Mouse (Mus musculus) limb, embryonic 13.5 days (tissue): ENCODE data around the gene Nos1. TPM values are rescaled to one million over a fixed set of nuclear protein-coding genes. Genes with fewer than 3 reads are reported as not detected.
A peak's percentile ranks its signal among the peaks of the same experiment; 100 is the strongest.

Source experiments
- ATAC-seq: fragments of 200-750 bp; cut with Nextera tagmentation; 2 replicates; pipeline ENCODE4 v1.8.0; 2017; ENCODE audit warnings: low read depth, moderate number of reproducible peaks, moderate TSS enrichment; ENCODE audit not compliant: low FRiP score
- H3K27ac ChIP-seq: fragments of 300-500 bp; sonication (generic); 2 replicates; pipeline ENCODE4 v1.5.1; 2015; ENCODE audit warnings: inconsistent platforms, mild to moderate bottlenecking, moderate library complexity
- H3K27me3 ChIP-seq: fragments of 300-500 bp; sonication (generic); 2 replicates; pipeline ENCODE4 v1.6.1; 2015; ENCODE audit warnings: mild to moderate bottlenecking, inconsistent platforms
- H3K36me3 ChIP-seq: fragments of 300-500 bp; sonication (generic); 2 replicates; pipeline ENCODE4 v1.6.1; 2015; ENCODE audit warnings: inconsistent platforms, mild to moderate bottlenecking, moderate library complexity
- H3K4me1 ChIP-seq: fragments of 300-500 bp; sonication (generic); 2 replicates; pipeline ENCODE4 v1.6.1; 2015; ENCODE audit warnings: inconsistent platforms
- H3K4me2 ChIP-seq: fragments of 300-500 bp; sonication (generic); replicated peaks from 2 replicates; pipeline ENCODE4 v1.6.1; 2015; ENCODE audit warnings: inconsistent platforms, mild to moderate bottlenecking, moderate library complexity
- H3K4me3 ChIP-seq: fragments of 300-500 bp; sonication (generic); 2 replicates; pipeline ENCODE4 v1.5.1; 2015; ENCODE audit warnings: moderate library complexity, mild to moderate bottlenecking, inconsistent platforms
- H3K9ac ChIP-seq: fragments of 300-500 bp; sonication (generic); 2 replicates; pipeline ENCODE4 v1.6.1; 2015; ENCODE audit warnings: mild to moderate bottlenecking, inconsistent platforms
- H3K9me3 ChIP-seq: fragments of 300-500 bp; sonication (generic); 2 replicates; pipeline ENCODE4 v1.6.1; 2016; ENCODE audit warnings: inconsistent platforms
- WGBS: fragments of 180-500 bp; shearing (Covaris S2); methylation state at CpG from one replicate; pipeline ENCODE4 v1.1.7; 2015; 5-methylcytosine and 5-hydroxymethylcytosine counted together
- polyA plus RNA-seq: library from polyadenylated mRNA; unstranded; fragments of >200 nt; fragmentation: Nextera tagmentation; extraction: Ambion mirVana; gene quantifications from 2 replicates; pipeline ENCODE4 v1.2.1, GENCODE M21; 2015

Gene Nos1
- polyA plus RNA-seq: 0.18 and 0.28 TPM in 2 replicates

- no peak within 1 kb of the TSS; the same call in 1 of the 2 replicates for H3K27ac ChIP-seq
- H3K4me3 ChIP-seq: no peak within 1 kb of the TSS
- ATAC-seq: peak; percentile 49; the same call in 1 of the 2 replicates
Measured at GRCm38 (mm10) chr5:117780681-117781080, at the start of gene Nos1. Nos1 (plus strand) TSS chr5:117781032.

GRCm38 (mm10) chr5:117731311-117731710 lies 49.5 kb upstream of the Nos1 start:
- no peak overlapping the region for H3K4me3 ChIP-seq
- ATAC-seq: no peak
- no peaks in the 10 kb centered on the region for H3K36me3 ChIP-seq
- no peak overlapping the region for H3K4me2 ChIP-seq
- no peaks in the 10 kb centered on the region for H3K9me3 ChIP-seq
- H3K27ac ChIP-seq: no peak overlapping the region
- H3K4me1 ChIP-seq: 0 out of 2 replicates have a peak, but pooled peaks cover 5% of the 10 kb centered on the region
- WGBS: 77% methylated on average over 6 of the region's 6 CpGs
- H3K27me3 ChIP-seq: no peaks in the 10 kb centered on the region
- no peak overlapping the region for H3K9ac ChIP-seq

More at GRCm38 (mm10) chr5:117780681-117781080, at the start of gene Nos1:
- Histone ChIP-seq H3K27me3 (no peaks in the 10 kb centered on the region), H3K4me1 (peaks cover 20% of the 10 kb centered on the region), H3K9me3 (no peaks in the 10 kb centered on the region), H3K9ac (peak within 1 kb of the TSS; percentile 48; the same call in 1 of the 2 replicates), H3K36me3 (no peaks in the 10 kb centered on the region), H3K4me2 (peak within 1 kb of the TSS; percentile 38; the same call in 1 of the 2 replicates)
- 7% methylated on average over 10 of the region's 10 CpGs for WGBS

GRCm38 (mm10) chr5:117744654-117745178 lies 36.1 kb upstream of the Nos1 start:
- H3K27me3 ChIP-seq: 0 out of 2 replicates have a peak, but pooled peaks cover 2% of the 10 kb centered on the region
- ATAC-seq: no peak
- 77% methylated on average over 11 of the region's 11 CpGs for WGBS
- H3K4me1 ChIP-seq: 0 out of 2 replicates have a peak, but pooled peaks cover 6% of the 10 kb centered on the region
- H3K9me3 ChIP-seq: no peaks in the 10 kb centered on the region
- H3K4me3 ChIP-seq: no peak overlapping the region
- no peak overlapping the region for H3K4me2 ChIP-seq
- no peak overlapping the region for H3K27ac ChIP-seq
- no peaks in the 10 kb centered on the region for H3K36me3 ChIP-seq
- H3K9ac ChIP-seq: no peak overlapping the region

- Histone ChIP-seq H3K9ac (no peak overlapping the region), H3K27ac (no peak overlapping the region), H3K4me1 (0 out of 2 replicates have a peak, but pooled peaks cover 10% of the 10 kb centered on the region), H3K4me2 (no peak overlapping the region), H3K27me3 (no peaks in the 10 kb centered on the region), H3K4me3 (no peak overlapping the region), H3K36me3 (no peaks in the 10 kb centered on the region), H3K9me3 (no peaks in the 10 kb centered on the region)
- ATAC-seq: no peak
- 14% methylated on average over 5 of the region's 5 CpGs for WGBS
Measured at GRCm38 (mm10) chr5:117749353-117749752, 31.5 kb upstream of the Nos1 start.

- no peaks in the 10 kb centered on the region for H3K9me3 ChIP-seq
- H3K27ac ChIP-seq: no peak overlapping the region
- H3K27me3 ChIP-seq: no peaks in the 10 kb centered on the region
- no peak overlapping the region for H3K4me3 ChIP-seq
- WGBS: 39% methylated on average over 12 of the region's 12 CpGs
- H3K4me2 ChIP-seq: no peak overlapping the region
- H3K4me1 ChIP-seq: no peaks in the 10 kb centered on the region
- H3K9ac ChIP-seq: no peak overlapping the region
- no peaks in the 10 kb centered on the region for H3K36me3 ChIP-seq
- ATAC-seq: no peak
Measured at GRCm38 (mm10) chr5:117757696-117758482, 22.9 kb upstream of the Nos1 start.

- H3K4me2 ChIP-seq: no peak overlapping the region
- no peaks in the 10 kb centered on the region for H3K9me3 ChIP-seq
- WGBS: 71% methylated on average over 9 of the region's 9 CpGs
- no peaks in the 10 kb centered on the region for H3K4me1 ChIP-seq
- no peaks in the 10 kb centered on the region for H3K27me3 ChIP-seq
- no peaks in the 10 kb centered on the region for H3K36me3 ChIP-seq
- no peak for ATAC-seq
- no peak overlapping the region for H3K9ac ChIP-seq
- H3K27ac ChIP-seq: no peak overlapping the region
- H3K4me3 ChIP-seq: no peak overlapping the region
Measured at GRCm38 (mm10) chr5:117761181-117761832, 19.5 kb upstream of the Nos1 start.

GRCm38 (mm10) chr5:117764496-117764895 lies 16.3 kb upstream of the Nos1 start:
- no peak overlapping the region for H3K9ac ChIP-seq
- no peak overlapping the region for H3K4me3 ChIP-seq
- no peaks in the 10 kb centered on the region for H3K4me1 ChIP-seq
- no peaks in the 10 kb centered on the region for H3K9me3 ChIP-seq
- WGBS: 81% methylated on average over 9 of the region's 9 CpGs
- no peak for ATAC-seq
- no peaks in the 10 kb centered on the region for H3K36me3 ChIP-seq
- H3K27me3 ChIP-seq: no peaks in the 10 kb centered on the region
- no peak overlapping the region for H3K4me2 ChIP-seq
- H3K27ac ChIP-seq: no peak overlapping the region

GRCm38 (mm10) chr5:117779175-117779574 lies 1.7 kb upstream of the Nos1 start:
- no peak overlapping the region for H3K4me2 ChIP-seq

GRCm38 (mm10) chr5:117781178-117781577 lies 346 bp downstream of the Nos1 start:
- peak; percentile 2; the same call in 1 of the 2 replicates for ATAC-seq
- Histone ChIP-seq H3K27me3 (no peaks in the 10 kb centered on the region), H3K36me3 (no peaks in the 10 kb centered on the region), H3K27ac (no peak overlapping the region; the same call in 1 of the 2 replicates), H3K9ac (peak overlapping the region; percentile 48; the same call in 1 of the 2 replicates), H3K4me1 (peaks cover 20% of the 10 kb centered on the region), H3K4me3 (no peak overlapping the region), H3K9me3 (no peaks in the 10 kb centered on the region), H3K4me2 (peak overlapping the region; percentile 38; the same call in 1 of the 2 replicates)
- WGBS: 48% methylated on average over 6 of the region's 6 CpGs

More at GRCm38 (mm10) chr5:117779175-117779574, 1.7 kb upstream of the Nos1 start:
- Histone ChIP-seq H3K27me3 (no peaks in the 10 kb centered on the region), H3K36me3 (no peaks in the 10 kb centered on the region), H3K9ac (no peak overlapping the region), H3K4me3 (no peak overlapping the region), H3K9me3 (no peaks in the 10 kb centered on the region), H3K27ac (no peak overlapping the region), H3K4me1 (peaks cover 20% of the 10 kb centered on the region)
- 55% methylated on average over 11 of the region's 11 CpGs for WGBS
- ATAC-seq: 0 out of 2 replicates have a peak, but pooled peaks have one; percentile 25

- WGBS: 64% methylated on average over 6 of the region's 6 CpGs
- no peak overlapping the region for H3K4me2 ChIP-seq
- no peak overlapping the region for H3K27ac ChIP-seq
- ATAC-seq: no peak
- no peaks in the 10 kb centered on the region for H3K9me3 ChIP-seq
- no peak overlapping the region for H3K9ac ChIP-seq
- no peak overlapping the region for H3K4me3 ChIP-seq
- peaks cover 3% of the 10 kb centered on the region; the same call in 1 of the 2 replicates for H3K4me1 ChIP-seq
- no peaks in the 10 kb centered on the region for H3K36me3 ChIP-seq
- no peaks in the 10 kb centered on the region for H3K27me3 ChIP-seq
Measured at GRCm38 (mm10) chr5:117790071-117790470, 9.2 kb downstream of the Nos1 start.

- Histone ChIP-seq H3K36me3 (no peaks in the 10 kb centered on the region), H3K4me3 (no peak overlapping the region), H3K9ac (no peak overlapping the region), H3K9me3 (no peaks in the 10 kb centered on the region), H3K4me2 (no peak overlapping the region), H3K4me1 (peaks cover 4% of the 10 kb centered on the region; the same call in 1 of the 2 replicates), H3K27ac (no peak overlapping the region), H3K27me3 (no peaks in the 10 kb centered on the region)
- 90% methylated on average over 14 of the region's 14 CpGs for WGBS
- no peak for ATAC-seq
Measured at GRCm38 (mm10) chr5:117791875-117792274, 11.0 kb downstream of the Nos1 start.

- Histone ChIP-seq H3K9ac (no peak overlapping the region), H3K27me3 (no peaks in the 10 kb centered on the region), H3K36me3 (no peaks in the 10 kb centered on the region), H3K4me3 (no peak overlapping the region), H3K9me3 (no peaks in the 10 kb centered on the region), H3K4me2 (no peak overlapping the region), H3K4me1 (no peaks in the 10 kb centered on the region), H3K27ac (no peak overlapping the region)
- WGBS: 53% methylated on average over 9 of the region's 9 CpGs
- ATAC-seq: no peak
Measured at GRCm38 (mm10) chr5:117800849-117801248, 20.0 kb downstream of the Nos1 start.
